Mouse (Mus musculus) lung, postnatal 0 days (tissue): ENCODE results near the gene Alg12.
A peak's percentile ranks its signal among the peaks of the same experiment; 100 is the strongest.

Source experiments
- CTCF ChIP-seq: IDR thresholded peaks from 2 replicates; pipeline ENCODE4 v1.5.1; 2016; ENCODE audit warnings: antibody characterized with exemption, mild to moderate bottlenecking
- EP300 ChIP-seq: IDR thresholded peaks from 2 replicates; pipeline ENCODE4 v1.6.1; 2016; ENCODE audit warnings: antibody characterized with exemption, mild to moderate bottlenecking, control low read depth

GRCm38 (mm10) chr15:88819026-88819905 lies at the start of gene Alg12, which contains the start of gene Creld2:
- TF ChIP-seq CTCF: no peak
- TF ChIP-seq EP300: peak; percentile 73; the same call in 1 of the 2 replicates
